Mouse (Mus musculus): ENCODE data around the gene Dgkh. TPM values are rescaled to one million over a fixed set of nuclear protein-coding genes. Genes with fewer than 3 reads are reported as not detected.

Gene Dgkh
- polyA plus RNA-seq (2014; fragmentation: Illumina TruSeq; extraction: RNeasy Lipid Tissue Mini Kit (QIAGEN cat#74804); ENCODE audit: low read depth, low replicate concordance): 9.2 TPM

GRCm38 (mm10) chr14:78732617-78733312 lies at the start of gene Dgkh:
Gene Dgkh, minus strand, starts transcription at chr14:78732776.

DNA sequence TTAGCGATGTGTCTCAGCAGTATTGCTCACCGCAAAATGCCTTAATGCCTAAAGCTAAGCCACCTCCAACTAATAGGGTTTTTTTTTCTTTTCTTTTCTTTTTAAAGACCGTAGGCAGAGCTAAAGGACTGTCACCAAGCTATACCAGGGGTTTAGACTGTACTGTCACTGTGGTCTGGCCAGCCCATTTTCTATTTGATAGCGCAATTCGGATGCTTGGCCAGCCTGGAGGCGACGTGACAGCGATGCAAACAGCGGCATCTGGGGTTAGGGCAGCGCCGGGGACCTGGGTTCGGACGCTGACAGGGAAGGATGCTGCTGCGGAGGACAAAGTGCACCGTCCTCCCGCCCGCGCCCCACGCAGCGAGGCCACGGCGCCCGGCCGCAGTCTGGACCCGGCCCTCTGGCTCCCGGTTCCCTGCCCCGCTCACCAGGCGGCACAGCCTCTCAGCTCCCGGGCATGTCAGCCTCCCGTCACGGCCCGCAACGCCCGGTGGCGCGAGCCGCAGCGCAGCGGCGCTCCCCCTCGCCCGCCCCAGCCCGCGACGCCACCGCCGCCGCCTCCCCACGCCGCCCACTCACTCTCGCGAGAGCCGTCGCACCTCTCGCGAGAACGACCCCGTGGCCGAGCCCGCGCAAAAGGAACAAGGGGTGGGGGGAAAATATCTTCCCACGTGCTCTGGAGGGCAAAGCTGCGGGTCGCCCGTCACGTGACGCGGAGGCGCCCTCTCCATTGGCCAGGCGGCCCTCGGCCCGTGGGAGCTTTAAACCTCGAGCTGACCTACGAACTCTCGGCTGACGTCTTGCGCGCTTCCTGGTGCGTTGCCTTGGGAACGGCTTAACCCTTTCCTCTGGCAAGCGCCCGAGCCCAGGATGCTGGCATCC lies 196.1 kb downstream of the Dgkh start, which contains the start of gene Akap11:
Gene Akap11 (minus strand): TSS at position 528 of the 885 bp plus-strand sequence.

Other genes starting within 250 kb of the Dgkh start
- gene Akap11, start 196.0 kb downstream of the Dgkh start, polyA plus RNA-seq (2014; fragmentation: Illumina TruSeq; extraction: RNeasy Lipid Tissue Mini Kit (QIAGEN cat#74804); ENCODE audit: low read depth, low replicate concordance): 112 TPM
- 92.9 TPM for gene Vwa8, start 116.3 kb upstream of the Dgkh start, polyA plus RNA-seq (2014; fragmentation: Illumina TruSeq; extraction: RNeasy Lipid Tissue Mini Kit (QIAGEN cat#74804); ENCODE audit: low read depth, low replicate concordance)

All from adrenal gland, adult 10 weeks (tissue).